Mouse (Mus musculus): Measurements from ENCODE around the gene Rgs3.

Rgs3 gene

DNA sequence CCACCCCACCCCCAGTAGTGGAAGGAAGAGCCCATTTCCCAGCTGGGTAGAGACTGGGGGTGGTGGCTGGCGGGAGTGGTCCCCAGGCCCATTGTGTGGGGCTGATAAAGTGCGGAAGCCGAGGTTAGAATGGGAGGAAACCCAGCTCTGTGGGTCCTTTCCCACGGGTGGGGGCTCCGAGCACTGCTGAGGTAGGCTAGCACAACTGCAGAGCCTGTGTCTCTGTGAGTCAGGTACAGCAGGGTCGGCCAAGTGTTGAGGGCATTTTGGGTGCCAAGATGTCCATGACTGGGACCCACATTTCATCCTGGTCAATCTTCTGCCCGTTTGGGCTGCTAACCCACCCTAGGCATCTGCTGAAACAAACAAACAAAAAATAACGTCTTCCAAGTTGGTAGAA, 135.9 kb downstream of the Rgs3 start:
- peak; percentile 49 to 62 for DNase-seq

DNA sequence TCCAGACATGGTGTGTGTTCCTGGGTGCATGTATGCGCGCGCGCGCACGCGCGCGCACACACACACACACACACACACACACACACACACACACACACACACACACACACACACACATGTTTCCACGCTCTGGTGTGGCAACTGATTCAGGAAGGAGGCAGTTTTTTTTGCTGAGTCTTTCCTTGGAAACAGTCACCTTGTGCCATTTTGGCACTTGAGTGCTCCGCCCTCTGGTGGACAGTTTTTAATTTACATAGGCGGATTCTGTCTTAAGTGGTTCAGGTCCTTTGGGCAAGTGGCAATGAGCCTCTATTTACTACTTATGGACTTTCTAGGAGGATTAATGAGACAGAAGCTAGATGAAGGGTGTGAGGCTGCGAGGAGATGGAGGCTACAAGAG, 136.3 kb downstream of the Rgs3 start:
- DNase-seq = peak; percentile 61 to 74

GRCm38 (mm10) chr4:62696699-62697404, 137.2 kb downstream of the Rgs3 start:
- peak; percentile 56 to 68 for DNase-seq

- peak; percentile 94 to 95 for DNase-seq
These were observed 137.8 kb downstream of the Rgs3 start for GRCm38 (mm10) chr4:62697469-62697868.

- no peak for DNase-seq
These were observed 138.9 kb downstream of the Rgs3 start for GRCm38 (mm10) chr4:62698521-62698920.

GRCm38 (mm10) chr4:62699191-62699812, 139.7 kb downstream of the Rgs3 start:
- peak; percentile 95 to 97 for DNase-seq

- no peak for DNase-seq
These were observed 140.8 kb downstream of the Rgs3 start for GRCm38 (mm10) chr4:62700426-62700825.

- no peak for DNase-seq
These were observed 143.5 kb downstream of the Rgs3 start for GRCm38 (mm10) chr4:62703151-62703550.

GRCm38 (mm10) chr4:62704204-62704603, 144.6 kb downstream of the Rgs3 start:
- no peak for DNase-seq

DNA sequence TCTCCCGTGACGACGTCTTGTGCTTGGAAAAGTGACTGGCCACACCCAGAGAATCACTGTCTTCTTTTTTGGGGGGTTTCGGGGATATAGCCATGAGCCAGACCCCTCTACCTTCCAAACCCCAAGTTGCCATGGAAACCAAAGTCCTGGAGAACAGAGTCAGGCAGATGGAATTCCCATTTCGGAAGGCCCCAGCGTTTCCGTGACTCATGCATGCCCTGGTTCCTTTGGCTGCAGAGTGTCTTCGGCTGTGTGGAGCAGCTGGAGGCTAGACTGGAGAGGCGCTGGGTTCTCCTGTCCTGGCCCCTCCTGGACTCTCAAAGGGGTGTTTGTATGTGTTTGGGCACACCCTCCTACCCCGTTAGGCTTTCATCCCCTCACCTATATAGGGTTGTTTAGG, 145.4 kb downstream of the Rgs3 start:
- DNase-seq = no peak

DNA sequence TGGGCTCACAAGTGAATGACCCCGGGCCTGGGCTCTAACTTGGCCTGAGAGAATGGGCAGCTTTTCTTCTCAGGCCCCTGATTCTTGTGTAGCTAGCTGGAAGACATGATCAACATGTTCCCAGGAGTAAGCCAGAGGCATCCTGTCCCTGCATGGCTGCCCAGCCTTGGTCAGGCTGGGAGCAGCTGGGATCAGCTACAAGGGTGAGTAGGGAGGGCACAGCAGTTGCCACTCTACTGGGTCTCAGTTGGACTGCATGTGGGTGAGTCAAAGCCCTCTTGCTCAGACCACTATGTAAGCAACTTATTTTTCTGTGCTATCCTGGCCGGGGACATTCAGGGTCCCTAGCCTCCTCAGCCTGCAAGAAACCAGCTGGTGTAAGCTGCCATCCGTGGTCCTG, 146.1 kb downstream of the Rgs3 start:
- DNase-seq = peak; percentile 32 to 51

DNA sequence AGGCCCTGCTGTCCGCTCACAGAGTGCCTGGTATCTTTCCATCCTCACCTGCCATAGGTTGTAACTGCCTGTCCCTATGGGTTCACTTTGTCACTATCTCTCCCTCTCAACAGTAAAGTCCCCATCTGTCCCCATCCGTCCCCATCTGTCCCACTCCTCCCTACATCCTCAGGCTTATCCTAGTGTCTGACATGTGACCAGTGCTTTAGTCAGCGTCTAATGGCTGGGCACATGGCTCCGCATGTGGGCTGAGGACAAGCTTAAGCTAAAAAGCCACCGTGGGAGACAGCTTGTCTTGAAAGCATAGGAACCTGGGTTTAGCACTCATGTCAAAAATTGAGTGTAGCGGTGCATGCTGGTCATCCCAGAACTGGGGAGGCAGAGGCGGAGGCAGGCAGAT, 148.4 kb downstream of the Rgs3 start:
- DNase-seq = no peak

GRCm38 (mm10) chr4:62708994-62709393, 149.3 kb downstream of the Rgs3 start:
- DNase-seq = no peak

DNA sequence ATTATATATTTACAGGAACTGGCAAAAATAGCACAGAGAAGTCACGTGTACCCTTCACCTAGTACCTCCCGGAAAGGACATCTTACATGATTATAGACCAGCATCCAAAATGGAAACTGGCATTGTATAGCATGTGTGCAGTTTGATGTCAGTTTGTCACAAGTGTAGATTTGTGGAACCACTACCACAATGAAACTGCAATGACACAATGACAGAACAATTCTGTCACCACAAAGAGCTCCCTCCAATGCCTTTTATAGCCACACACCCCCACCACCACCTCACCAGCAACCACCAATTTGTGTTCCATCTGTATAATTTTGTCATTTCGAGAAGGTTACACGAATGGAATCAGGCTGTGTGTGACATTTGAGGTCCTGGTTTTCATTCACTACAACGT, 149.8 kb downstream of the Rgs3 start:
- no peak for DNase-seq

DNA sequence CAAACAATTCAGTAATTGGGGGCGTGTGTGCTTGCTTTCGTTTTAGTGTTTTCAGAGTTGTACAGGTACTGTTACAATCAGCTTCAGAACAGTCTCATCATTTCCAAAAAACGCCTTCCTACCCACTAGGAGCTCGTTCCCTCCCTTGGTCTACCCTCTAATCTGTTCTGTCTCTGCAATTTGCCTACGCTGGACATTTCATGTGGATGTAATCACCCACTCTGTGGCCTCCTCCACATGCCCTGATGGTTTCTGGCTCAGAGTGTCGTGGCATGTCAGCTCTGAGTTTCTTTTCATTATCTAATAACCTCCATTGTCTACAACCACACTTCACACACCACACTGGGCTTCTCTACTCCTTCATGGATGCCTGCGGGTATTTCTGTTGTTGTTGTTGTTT, 151.5 kb downstream of the Rgs3 start:
- DNase-seq = no peak

- DNase-seq = no peak
These were observed 151.9 kb downstream of the Rgs3 start for GRCm38 (mm10) chr4:62711582-62711981.

- no peak for DNase-seq
These were observed 161.2 kb downstream of the Rgs3 start for GRCm38 (mm10) chr4:62720861-62721260.

GRCm38 (mm10) chr4:62722021-62722426, 162.4 kb downstream of the Rgs3 start:
- no peak for DNase-seq

- no peak for DNase-seq
These were observed 164.1 kb downstream of the Rgs3 start for GRCm38 (mm10) chr4:62723795-62724194.

DNA sequence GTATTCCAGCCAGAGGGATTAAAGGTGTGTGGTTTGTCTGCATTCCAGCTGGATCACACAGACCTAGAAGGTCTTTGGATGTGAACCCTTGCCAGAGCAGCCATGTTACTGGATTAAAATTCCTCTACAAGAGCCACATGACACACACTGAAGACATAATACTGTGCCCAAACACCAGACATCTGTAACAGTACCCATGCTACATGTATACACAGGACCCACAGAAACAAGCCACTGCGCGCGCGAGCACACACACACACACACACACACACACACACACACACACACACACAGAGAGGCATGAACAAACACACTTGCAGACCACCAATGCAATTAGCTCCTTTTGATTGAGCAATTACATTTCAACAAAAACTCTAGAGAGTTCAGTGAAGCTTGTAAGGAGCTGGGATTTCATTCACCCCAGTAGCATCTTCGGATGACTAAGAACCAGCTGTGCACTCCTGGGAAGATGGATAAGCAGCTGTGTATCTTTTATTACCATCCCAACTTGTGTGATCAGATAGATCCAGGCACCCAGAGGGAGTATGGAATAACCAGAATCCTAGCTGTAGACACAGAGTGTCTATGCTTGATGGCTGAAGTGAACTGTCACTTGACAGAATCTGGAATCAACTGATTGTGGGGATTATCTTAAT, 166.8 kb downstream of the Rgs3 start:
- DNase-seq = no peak

- DNase-seq = peak in 1 of 2 experiments; percentile 65
These were observed 168.1 kb downstream of the Rgs3 start for GRCm38 (mm10) chr4:62727541-62728303.

- no peak for DNase-seq
These were observed 168.8 kb downstream of the Rgs3 start for GRCm38 (mm10) chr4:62728471-62728870.

DNA sequence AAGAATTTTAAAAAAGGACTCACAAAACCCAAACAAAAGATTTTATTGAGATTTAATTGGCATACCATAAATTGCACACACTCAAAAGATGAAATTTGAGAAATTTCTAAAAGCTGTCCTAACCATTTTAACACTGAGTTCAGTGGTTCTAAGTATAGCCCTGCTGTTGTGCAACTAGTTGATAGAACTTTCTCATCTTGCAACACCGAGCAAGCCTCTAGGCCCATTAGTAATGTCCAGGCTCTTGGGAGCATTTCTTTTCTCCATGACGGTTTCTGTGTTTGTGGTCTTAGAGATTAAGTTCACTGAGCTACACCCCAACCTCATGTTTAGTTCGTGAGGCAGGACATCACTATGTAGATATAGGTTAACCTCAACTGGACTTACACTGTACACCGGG, 169.5 kb downstream of the Rgs3 start:
- DNase-seq = no peak
